Mouse (Mus musculus) midbrain, embryonic 11.5 days (tissue): ENCODE measurements around the gene Fdx1l. TPM values are rescaled to one million over a fixed set of nuclear protein-coding genes. Genes with fewer than 3 reads are reported as not detected.

Experiments
- ATAC-seq: fragments of 200-750 bp; cut with Nextera tagmentation; 2 replicates; pipeline ENCODE4 v1.8.0; 2017; ENCODE audit warnings: moderate TSS enrichment, moderate library complexity; ENCODE audit not compliant: low FRiP score
- DNase-seq: peaks from one replicate; pipeline ENCODE4 v3.0.0; 2015; ENCODE audit warnings: low spot score; ENCODE audit errors: missing footprints
- H3K27ac ChIP-seq: fragments of 300-500 bp; sonication (generic); 2 replicates; pipeline ENCODE4 v1.5.1; 2014; ENCODE audit warnings: low read depth, low read length
- H3K27me3 ChIP-seq: fragments of 300-500 bp; sonication (generic); 2 replicates; pipeline ENCODE4 v1.6.1; 2014; ENCODE audit warnings: mild to moderate bottlenecking, low read length, moderate library complexity, mixed read lengths; ENCODE audit not compliant: control insufficient read depth, insufficient read depth
- H3K36me3 ChIP-seq: fragments of 300-500 bp; sonication (generic); 2 replicates; pipeline ENCODE4 v1.6.1; 2014; ENCODE audit warnings: mild to moderate bottlenecking, low read length, moderate library complexity, mixed read lengths; ENCODE audit not compliant: control insufficient read depth, insufficient read depth
- H3K4me1 ChIP-seq: fragments of 300-500 bp; sonication (generic); 2 replicates; pipeline ENCODE4 v1.6.1; 2014; ENCODE audit warnings: low read length; ENCODE audit not compliant: control insufficient read depth, insufficient read depth
- H3K4me2 ChIP-seq: fragments of 300-500 bp; sonication (generic); 2 replicates; pipeline ENCODE4 v1.6.1; 2014; ENCODE audit warnings: mild to moderate bottlenecking, moderate library complexity
- H3K4me3 ChIP-seq: fragments of 300-500 bp; sonication (generic); 2 replicates; pipeline ENCODE4 v1.5.1; 2014; ENCODE audit warnings: low read depth, low read length
- H3K9ac ChIP-seq: fragments of 300-500 bp; sonication (generic); 2 replicates; pipeline ENCODE4 v1.6.1; 2014; ENCODE audit warnings: low read length
- H3K9me3 ChIP-seq: fragments of 300-500 bp; sonication (generic); 2 replicates; pipeline ENCODE4 v1.6.1; 2016; ENCODE audit warnings: low read length; ENCODE audit not compliant: control insufficient read depth
- WGBS: fragments of 180-500 bp; shearing (Covaris S2); extraction: QIAGEN DNeasy Blood & Tissue Kit; methylation state at CpG from one replicate; pipeline ENCODE4 v1.1.7; 2014; 5-methylcytosine and 5-hydroxymethylcytosine counted together
- polyA plus RNA-seq: library from polyadenylated mRNA; unstranded; fragments of >200 nt; fragmentation: Nextera tagmentation; extraction: Ambion mirVana; gene quantifications from 2 replicates; pipeline ENCODE4 v1.2.1, GENCODE M21; 2014

Gene Fdx1l
- 46.3 and 50.4 TPM in 2 replicates for polyA plus RNA-seq

DNA sequence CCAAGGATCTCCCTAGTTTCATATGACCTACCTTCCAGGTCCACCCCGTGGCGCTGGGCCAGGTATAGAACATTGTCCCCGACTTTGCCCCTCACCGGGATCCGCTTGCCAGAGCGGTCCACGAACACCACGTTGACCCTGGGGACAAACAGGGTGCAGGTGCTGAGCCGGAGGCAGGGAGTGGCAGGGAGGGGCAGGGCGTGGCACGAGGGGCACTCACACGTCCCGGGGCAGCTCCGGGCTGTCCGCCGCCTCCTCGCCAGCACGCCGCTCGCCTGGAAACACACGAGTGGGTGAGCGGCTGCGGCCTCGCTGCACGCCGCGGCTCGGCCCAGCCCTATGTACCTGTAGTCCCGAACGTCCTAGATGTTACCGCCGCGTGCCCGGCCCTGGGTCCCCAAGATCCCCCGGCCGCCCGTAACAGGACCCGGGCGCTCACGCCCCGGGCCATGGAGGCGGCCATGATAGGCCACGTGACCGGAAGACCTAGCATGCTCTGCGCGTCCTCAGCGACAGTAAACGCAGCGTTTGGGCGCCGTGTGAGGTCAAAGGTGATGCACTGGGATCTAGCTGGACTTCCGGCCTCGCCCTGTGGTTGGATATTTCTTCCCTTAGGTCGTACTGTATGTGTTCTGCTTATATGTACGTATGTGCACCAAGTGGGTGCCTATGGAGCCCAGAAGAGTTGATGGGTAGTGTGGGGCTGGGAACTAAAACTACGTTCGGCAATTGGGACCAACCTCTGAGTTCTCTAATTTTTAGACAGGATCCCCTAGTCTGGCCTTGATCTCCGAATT is at the start of gene Fdx1l, which contains the start of gene Gm49373:
TSS of gene Fdx1l (minus strand) at position 571 of the 797 bp plus-strand sequence.
TSS of gene Gm49373 (minus strand) at position 53 of the 797 bp plus-strand sequence.
- DNase-seq (peak; percentile 98), ATAC-seq (peak; percentile 97)
- 4% methylated on average over 57 of the region's 58 CpGs for WGBS
- Histone ChIP-seq H3K4me2 (peak within 1 kb of the TSS; percentile 82), H3K27me3 (no peaks in the 10 kb centered on the region), H3K4me1 (peaks cover 7% of the 10 kb centered on the region), H3K4me3 (peak within 1 kb of the TSS; percentile 82), H3K9me3 (no peaks in the 10 kb centered on the region), H3K36me3 (peaks cover 24% of the 10 kb centered on the region), H3K9ac (peak within 1 kb of the TSS; percentile 89), H3K27ac (no peak within 1 kb of the TSS; the same call in 1 of the 2 replicates)

- ATAC-seq (no peak), DNase-seq (no peak)
- H3K4me2 ChIP-seq: no peak overlapping the region
- no peak overlapping the region for H3K9ac ChIP-seq
- no peak overlapping the region for H3K27ac ChIP-seq
- no peaks in the 10 kb centered on the region for H3K4me1 ChIP-seq
- 0 out of 2 replicates have a peak, but pooled peaks cover 2% of the 10 kb centered on the region for H3K36me3 ChIP-seq
- no peak overlapping the region for H3K4me3 ChIP-seq
- no peaks in the 10 kb centered on the region for H3K27me3 ChIP-seq
- H3K9me3 ChIP-seq: no peaks in the 10 kb centered on the region
- WGBS: 90% methylated on average over 16 of the region's 16 CpGs
Observed at GRCm38 (mm10) chr9:21121483-21121882, 48.1 kb upstream of the Fdx1l start.

GRCm38 (mm10) chr9:21117073-21117472 is 43.7 kb upstream of the Fdx1l start:
- Histone ChIP-seq H3K4me3 (no peak overlapping the region), H3K9ac (no peak overlapping the region), H3K27ac (no peak overlapping the region), H3K36me3 (0 out of 2 replicates have a peak, but pooled peaks cover 2% of the 10 kb centered on the region), H3K9me3 (no peaks in the 10 kb centered on the region), H3K27me3 (no peaks in the 10 kb centered on the region), H3K4me2 (no peak overlapping the region), H3K4me1 (no peaks in the 10 kb centered on the region)
- DNase-seq (no peak), ATAC-seq (no peak)
- WGBS: 79% methylated on average over 6 of the region's 6 CpGs

DNA sequence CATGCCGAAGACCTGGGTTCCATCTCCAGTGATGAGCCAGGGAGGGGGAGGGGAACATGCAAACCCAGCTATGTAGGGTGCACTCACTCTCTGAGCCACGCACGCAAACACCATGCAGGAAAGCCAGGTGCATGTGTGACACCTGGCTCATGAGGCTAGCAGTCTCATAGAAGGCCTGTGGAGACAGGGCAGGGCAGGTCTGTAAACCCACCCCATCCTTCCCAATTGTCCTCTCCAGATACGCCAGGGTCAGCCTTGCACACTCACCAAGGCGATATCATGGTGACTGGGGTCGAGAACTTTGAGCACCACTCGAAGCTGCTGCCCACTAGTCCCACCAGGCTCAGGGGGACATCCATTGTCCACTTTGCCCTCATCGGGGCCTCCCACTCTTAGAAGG is 41.7 kb upstream of the Fdx1l start:
- DNase-seq: no peak
- no peak for ATAC-seq
- H3K4me1 ChIP-seq: no peaks in the 10 kb centered on the region
- no peak overlapping the region for H3K27ac ChIP-seq
- H3K36me3 ChIP-seq: no peaks in the 10 kb centered on the region
- H3K27me3 ChIP-seq: no peaks in the 10 kb centered on the region
- no peak overlapping the region for H3K9ac ChIP-seq
- H3K4me3 ChIP-seq: no peak overlapping the region
- WGBS: 92% methylated on average over 8 of the region's 8 CpGs
- H3K9me3 ChIP-seq: no peaks in the 10 kb centered on the region
- no peak overlapping the region for H3K4me2 ChIP-seq

DNA sequence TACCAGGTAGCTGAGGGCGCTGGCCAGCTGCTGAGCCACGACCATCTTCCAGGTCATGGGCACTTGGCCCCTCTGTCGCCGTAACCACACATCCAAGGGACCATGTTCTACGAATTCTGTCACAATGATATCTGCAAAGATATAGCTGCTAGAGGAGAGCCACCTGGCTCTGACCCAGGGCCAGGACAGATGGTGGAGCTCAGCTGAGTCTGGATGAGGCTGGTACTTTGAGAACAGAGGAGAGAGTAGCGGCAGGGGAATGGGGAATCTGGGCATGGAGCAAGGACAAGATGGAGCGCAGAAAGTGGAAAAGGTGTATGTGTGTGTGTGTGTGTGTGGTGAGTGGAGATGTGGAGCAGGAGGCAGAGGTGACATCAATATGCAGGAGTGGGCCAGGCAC is 40.8 kb upstream of the Fdx1l start:
- H3K9me3 ChIP-seq: no peaks in the 10 kb centered on the region

GRCm38 (mm10) chr9:21113751-21114150 is 40.3 kb upstream of the Fdx1l start:
- 91% methylated on average over 6 of the region's 6 CpGs for WGBS
- H3K27me3 ChIP-seq: no peaks in the 10 kb centered on the region
- ATAC-seq (no peak), DNase-seq (no peak)
- H3K4me2 ChIP-seq: no peak overlapping the region
- H3K9me3 ChIP-seq: no peaks in the 10 kb centered on the region
- no peaks in the 10 kb centered on the region for H3K36me3 ChIP-seq
- no peak overlapping the region for H3K27ac ChIP-seq
- H3K4me1 ChIP-seq: no peaks in the 10 kb centered on the region
- no peak overlapping the region for H3K4me3 ChIP-seq
- no peak overlapping the region for H3K9ac ChIP-seq

More for the DNA sequence above, 40.8 kb upstream of the Fdx1l start:
- DNase-seq: no peak
- Histone ChIP-seq H3K4me2 (no peak overlapping the region), H3K36me3 (no peaks in the 10 kb centered on the region), H3K4me1 (no peaks in the 10 kb centered on the region), H3K27me3 (no peaks in the 10 kb centered on the region), H3K9ac (no peak overlapping the region), H3K27ac (no peak overlapping the region), H3K4me3 (no peak overlapping the region)
- 89% methylated on average over 7 of the region's 7 CpGs for WGBS
- no peak for ATAC-seq

DNA sequence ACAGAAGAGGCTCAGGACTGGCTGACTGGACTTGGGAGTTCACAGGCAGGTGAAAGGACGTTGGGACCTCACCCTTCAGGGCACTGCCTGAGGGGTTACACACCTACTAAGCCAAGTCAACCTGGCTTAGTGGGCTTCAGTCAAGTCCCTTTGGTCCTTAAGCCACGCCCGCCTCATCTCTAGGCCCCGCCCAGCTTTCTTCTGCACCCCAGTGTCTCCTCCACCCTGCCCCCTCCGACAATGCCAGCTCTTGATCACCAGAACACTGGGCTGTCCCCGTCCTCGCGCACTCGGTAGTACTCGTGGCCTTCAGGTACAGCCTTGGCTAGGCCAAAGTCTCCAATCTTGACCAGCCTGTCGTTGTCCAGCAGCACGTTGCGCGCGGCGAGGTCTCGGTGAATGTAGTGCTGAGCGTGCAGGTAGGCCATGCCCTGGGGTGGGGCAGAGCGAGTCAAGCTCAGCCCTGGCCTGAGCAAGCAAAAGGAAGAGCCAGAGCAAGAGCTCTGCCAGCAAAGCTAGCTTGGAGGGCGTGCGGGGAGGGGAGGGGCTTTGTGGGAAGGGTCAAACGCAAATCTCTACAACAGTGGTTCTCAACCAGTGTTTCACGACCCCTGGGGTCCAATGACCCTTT is 34.3 kb upstream of the Fdx1l start:
- Histone ChIP-seq H3K36me3 (no peaks in the 10 kb centered on the region), H3K4me3 (no peak overlapping the region), H3K4me2 (no peak overlapping the region), H3K27me3 (no peaks in the 10 kb centered on the region), H3K9me3 (no peaks in the 10 kb centered on the region), H3K9ac (no peak overlapping the region), H3K4me1 (no peaks in the 10 kb centered on the region; the same call in 1 of the 2 replicates), H3K27ac (no peak overlapping the region)
- ATAC-seq (no peak), DNase-seq (no peak)
- WGBS: 46% methylated on average over 23 of the region's 23 CpGs

DNA sequence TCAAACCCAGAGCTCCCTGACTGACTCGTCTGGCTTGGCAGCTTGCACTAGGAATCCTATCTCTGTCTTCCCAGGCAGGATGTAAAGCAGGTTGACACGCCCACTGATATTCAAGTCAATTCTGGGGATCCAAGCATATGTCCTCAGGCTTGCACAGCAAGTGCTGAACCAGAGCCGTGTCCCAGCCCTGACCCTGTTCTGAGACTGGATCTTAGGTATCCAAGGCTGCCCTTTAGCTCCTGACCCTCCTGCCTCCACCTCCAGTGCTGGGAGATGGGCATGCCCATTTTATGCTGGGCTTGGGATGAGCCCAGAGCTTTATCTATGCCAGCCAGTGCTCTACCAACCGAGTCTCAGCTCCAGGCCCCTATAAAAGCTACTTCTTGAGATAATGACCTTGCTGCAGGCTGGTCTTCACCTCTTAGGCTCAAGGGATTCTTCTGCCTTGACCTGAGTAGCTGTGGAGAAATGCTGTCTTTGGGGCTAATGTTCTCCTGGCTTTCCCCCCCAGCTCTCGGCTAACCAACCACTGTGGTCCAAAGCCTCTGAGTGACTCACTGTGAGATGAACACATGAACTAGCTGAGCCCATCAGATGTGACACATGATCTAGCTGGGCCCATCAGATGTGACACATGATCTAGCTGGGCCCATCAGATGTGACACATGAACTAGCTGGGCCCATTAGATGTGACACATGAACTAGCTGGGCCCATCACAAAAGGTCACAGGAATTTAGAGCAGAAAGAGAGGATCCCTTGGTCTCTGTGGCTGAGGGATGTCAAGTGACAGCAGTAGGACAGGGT is 32.5 kb upstream of the Fdx1l start:
- 80% methylated on average over 5 of the region's 5 CpGs for WGBS
- Histone ChIP-seq H3K9ac (no peak overlapping the region), H3K4me1 (no peaks in the 10 kb centered on the region; the same call in 1 of the 2 replicates), H3K27ac (no peak overlapping the region), H3K9me3 (no peaks in the 10 kb centered on the region), H3K4me3 (no peak overlapping the region), H3K27me3 (no peaks in the 10 kb centered on the region), H3K4me2 (no peak overlapping the region), H3K36me3 (no peaks in the 10 kb centered on the region)
- DNase-seq (no peak), ATAC-seq (no peak)
